Mouse (Mus musculus) limb, embryonic 13.5 days (tissue): Measurements from ENCODE around the gene Hmcn2. TPM values are rescaled to one million over a fixed set of nuclear protein-coding genes. Genes with fewer than 3 reads are reported as not detected.

Experiments used
- ATAC-seq: fragments of 200-750 bp; cut with Nextera tagmentation; 2 replicates; pipeline ENCODE4 v1.8.0; 2017; ENCODE audit warnings: low read depth, moderate number of reproducible peaks, moderate TSS enrichment; ENCODE audit not compliant: low FRiP score
- H3K27ac ChIP-seq: fragments of 300-500 bp; sonication (generic); 2 replicates; pipeline ENCODE4 v1.5.1; 2015; ENCODE audit warnings: inconsistent platforms, mild to moderate bottlenecking, moderate library complexity
- H3K27me3 ChIP-seq: fragments of 300-500 bp; sonication (generic); 2 replicates; pipeline ENCODE4 v1.6.1; 2015; ENCODE audit warnings: mild to moderate bottlenecking, inconsistent platforms
- H3K36me3 ChIP-seq: fragments of 300-500 bp; sonication (generic); 2 replicates; pipeline ENCODE4 v1.6.1; 2015; ENCODE audit warnings: inconsistent platforms, mild to moderate bottlenecking, moderate library complexity
- H3K4me1 ChIP-seq: fragments of 300-500 bp; sonication (generic); 2 replicates; pipeline ENCODE4 v1.6.1; 2015; ENCODE audit warnings: inconsistent platforms
- H3K4me2 ChIP-seq: fragments of 300-500 bp; sonication (generic); replicated peaks from 2 replicates; pipeline ENCODE4 v1.6.1; 2015; ENCODE audit warnings: inconsistent platforms, mild to moderate bottlenecking, moderate library complexity
- H3K4me3 ChIP-seq: fragments of 300-500 bp; sonication (generic); 2 replicates; pipeline ENCODE4 v1.5.1; 2015; ENCODE audit warnings: moderate library complexity, mild to moderate bottlenecking, inconsistent platforms
- H3K9ac ChIP-seq: fragments of 300-500 bp; sonication (generic); 2 replicates; pipeline ENCODE4 v1.6.1; 2015; ENCODE audit warnings: mild to moderate bottlenecking, inconsistent platforms
- H3K9me3 ChIP-seq: fragments of 300-500 bp; sonication (generic); 2 replicates; pipeline ENCODE4 v1.6.1; 2016; ENCODE audit warnings: inconsistent platforms
- WGBS: fragments of 180-500 bp; shearing (Covaris S2); methylation state at CpG from one replicate; pipeline ENCODE4 v1.1.7; 2015; 5-methylcytosine and 5-hydroxymethylcytosine counted together
- polyA plus RNA-seq: library from polyadenylated mRNA; unstranded; fragments of >200 nt; fragmentation: Nextera tagmentation; extraction: Ambion mirVana; gene quantifications from 2 replicates; pipeline ENCODE4 v1.2.1, GENCODE M21; 2015

Hmcn2 gene
- polyA plus RNA-seq, 1 experiment from 2014 or later: 0.06 TPM

- Histone ChIP-seq H3K9me3 (no peaks in the 10 kb centered on the region), H3K4me1 (no peaks in the 10 kb centered on the region; the same call in 1 of the 2 replicates), H3K27ac (no peak overlapping the region), H3K4me3 (no peak overlapping the region), H3K27me3 (peaks cover 38% of the 10 kb centered on the region), H3K36me3 (no peaks in the 10 kb centered on the region), H3K9ac (no peak overlapping the region), H3K4me2 (no peak overlapping the region)
- ATAC-seq: no peak
- 65% methylated on average over 4 of the region's 4 CpGs for WGBS
Observed at GRCm38 (mm10) chr2:31308257-31308656, 6.0 kb upstream of the Hmcn2 start.

- ATAC-seq: no peak
- Histone ChIP-seq H3K27ac (no peak overlapping the region), H3K27me3 (peaks cover 51% of the 10 kb centered on the region), H3K4me1 (peaks cover 8% of the 10 kb centered on the region), H3K36me3 (no peaks in the 10 kb centered on the region), H3K4me3 (no peak overlapping the region), H3K4me2 (no peak overlapping the region), H3K9me3 (no peaks in the 10 kb centered on the region), H3K9ac (no peak overlapping the region)
- 47% methylated on average over 15 of the region's 15 CpGs for WGBS
Observed at GRCm38 (mm10) chr2:31309549-31309948, 4.7 kb upstream of the Hmcn2 start.

GRCm38 (mm10) chr2:31318162-31318561 lies 3.9 kb downstream of the Hmcn2 start:
- H3K9me3 ChIP-seq: no peaks in the 10 kb centered on the region
- no peak overlapping the region for H3K4me3 ChIP-seq
- peaks cover 48% of the 10 kb centered on the region for H3K27me3 ChIP-seq
- ATAC-seq: no peak
- no peak overlapping the region for H3K9ac ChIP-seq
- H3K4me2 ChIP-seq: no peak overlapping the region
- H3K4me1 ChIP-seq: peaks cover 12% of the 10 kb centered on the region
- WGBS: 13% methylated on average over 2 of the region's 2 CpGs
- no peak overlapping the region for H3K27ac ChIP-seq
- no peaks in the 10 kb centered on the region for H3K36me3 ChIP-seq

- no peak for ATAC-seq
- no peak overlapping the region for H3K27ac ChIP-seq
- H3K9me3 ChIP-seq: no peaks in the 10 kb centered on the region
- H3K9ac ChIP-seq: no peak overlapping the region
- no peaks in the 10 kb centered on the region for H3K36me3 ChIP-seq
- H3K4me3 ChIP-seq: no peak overlapping the region
- H3K4me2 ChIP-seq: no peak overlapping the region
- peaks cover 8% of the 10 kb centered on the region for H3K4me1 ChIP-seq
- WGBS: 77% methylated on average over 2 of the region's 2 CpGs
- peaks cover 37% of the 10 kb centered on the region for H3K27me3 ChIP-seq
Observed at GRCm38 (mm10) chr2:31319200-31319599, 5.0 kb downstream of the Hmcn2 start.

- no peak overlapping the region for H3K4me3 ChIP-seq
Observed at GRCm38 (mm10) chr2:31327186-31327585, 13.0 kb downstream of the Hmcn2 start.

GRCm38 (mm10) chr2:31337706-31338330 lies 23.6 kb downstream of the Hmcn2 start:
- Histone ChIP-seq H3K4me1 (peaks cover 17% of the 10 kb centered on the region), H3K4me3 (no peak overlapping the region), H3K27me3 (0 out of 2 replicates have a peak, but pooled peaks cover 8% of the 10 kb centered on the region), H3K9ac (no peak overlapping the region), H3K36me3 (no peaks in the 10 kb centered on the region), H3K9me3 (no peaks in the 10 kb centered on the region), H3K27ac (no peak overlapping the region), H3K4me2 (no peak overlapping the region)
- 40% methylated on average over 12 of the region's 12 CpGs for WGBS
- no peak for ATAC-seq

More at GRCm38 (mm10) chr2:31327186-31327585, 13.0 kb downstream of the Hmcn2 start:
- Histone ChIP-seq H3K36me3 (no peaks in the 10 kb centered on the region), H3K9me3 (no peaks in the 10 kb centered on the region), H3K4me1 (no peaks in the 10 kb centered on the region), H3K9ac (no peak overlapping the region), H3K27me3 (no peaks in the 10 kb centered on the region), H3K27ac (no peak overlapping the region), H3K4me2 (no peak overlapping the region)
- WGBS: 61% methylated on average over 10 of the region's 10 CpGs
- no peak for ATAC-seq

- no peak overlapping the region for H3K4me3 ChIP-seq
- H3K9ac ChIP-seq: no peak overlapping the region
- H3K27me3 ChIP-seq: 0 out of 2 replicates have a peak, but pooled peaks cover 8% of the 10 kb centered on the region
- 0 out of 2 replicates have a peak overlapping the region, but pooled peaks have one; percentile 20 for H3K4me2 ChIP-seq
- no peaks in the 10 kb centered on the region for H3K36me3 ChIP-seq
- no peak; the same call in 1 of the 2 replicates for ATAC-seq
- H3K9me3 ChIP-seq: no peaks in the 10 kb centered on the region
- 12% methylated on average over 9 of the region's 9 CpGs for WGBS
- H3K27ac ChIP-seq: no peak overlapping the region
- peaks cover 17% of the 10 kb centered on the region for H3K4me1 ChIP-seq
Observed at GRCm38 (mm10) chr2:31339826-31340225, 25.6 kb downstream of the Hmcn2 start.

- no peak for ATAC-seq
- 58% methylated on average over 8 of the region's 8 CpGs for WGBS
- Histone ChIP-seq H3K4me3 (no peak overlapping the region), H3K4me2 (no peak overlapping the region), H3K36me3 (no peaks in the 10 kb centered on the region), H3K4me1 (peaks cover 17% of the 10 kb centered on the region), H3K9ac (no peak overlapping the region), H3K27me3 (0 out of 2 replicates have a peak, but pooled peaks cover 8% of the 10 kb centered on the region), H3K27ac (no peak overlapping the region), H3K9me3 (no peaks in the 10 kb centered on the region)
Observed at GRCm38 (mm10) chr2:31341726-31342535, 27.7 kb downstream of the Hmcn2 start.

- no peaks in the 10 kb centered on the region for H3K9me3 ChIP-seq
- H3K4me2 ChIP-seq: no peak overlapping the region
- no peak overlapping the region for H3K27ac ChIP-seq
- no peaks in the 10 kb centered on the region for H3K4me1 ChIP-seq
- peaks cover 3% of the 10 kb centered on the region; the same call in 1 of the 2 replicates for H3K27me3 ChIP-seq
- H3K4me3 ChIP-seq: no peak overlapping the region
- H3K36me3 ChIP-seq: no peaks in the 10 kb centered on the region
- H3K9ac ChIP-seq: no peak overlapping the region
- peak; percentile 71; the same call in 1 of the 2 replicates for ATAC-seq
- WGBS: 34% methylated on average over 12 of the region's 12 CpGs
Observed at GRCm38 (mm10) chr2:31346096-31346495, 31.9 kb downstream of the Hmcn2 start.

GRCm38 (mm10) chr2:31348373-31348772 lies 34.2 kb downstream of the Hmcn2 start:
- H3K4me1 ChIP-seq: no peaks in the 10 kb centered on the region
- H3K9me3 ChIP-seq: no peaks in the 10 kb centered on the region
- ATAC-seq: no peak
- peaks cover 8% of the 10 kb centered on the region; the same call in 1 of the 2 replicates for H3K27me3 ChIP-seq
- H3K4me3 ChIP-seq: no peak overlapping the region
- no peak overlapping the region for H3K27ac ChIP-seq
- WGBS: 65% methylated on average over 3 of the region's 3 CpGs
- H3K36me3 ChIP-seq: no peaks in the 10 kb centered on the region
- no peak overlapping the region for H3K4me2 ChIP-seq
- no peak overlapping the region for H3K9ac ChIP-seq

- ATAC-seq: no peak
- Histone ChIP-seq H3K9me3 (no peaks in the 10 kb centered on the region), H3K9ac (no peak overlapping the region), H3K27me3 (peaks cover 8% of the 10 kb centered on the region; the same call in 1 of the 2 replicates), H3K27ac (no peak overlapping the region), H3K4me2 (no peak overlapping the region), H3K36me3 (no peaks in the 10 kb centered on the region), H3K4me1 (no peaks in the 10 kb centered on the region), H3K4me3 (no peak overlapping the region)
- WGBS: 69% methylated on average over 5 of the region's 5 CpGs
Observed at GRCm38 (mm10) chr2:31348850-31349249, 34.6 kb downstream of the Hmcn2 start.

- H3K36me3 ChIP-seq: no peaks in the 10 kb centered on the region
- ATAC-seq: no peak
- no peaks in the 10 kb centered on the region for H3K9me3 ChIP-seq
- no peak overlapping the region for H3K4me2 ChIP-seq
- no peak overlapping the region for H3K4me3 ChIP-seq
- H3K9ac ChIP-seq: no peak overlapping the region
- no peaks in the 10 kb centered on the region for H3K4me1 ChIP-seq
- 71% methylated on average over 5 of the region's 5 CpGs for WGBS
- H3K27me3 ChIP-seq: peaks cover 5% of the 10 kb centered on the region; the same call in 1 of the 2 replicates
- no peak overlapping the region for H3K27ac ChIP-seq
Observed at GRCm38 (mm10) chr2:31356771-31357170, 42.6 kb downstream of the Hmcn2 start.
